Mouse (Mus musculus): ENCODE data around the gene 5330417C22Rik. TPM values are rescaled to one million over a fixed set of nuclear protein-coding genes. Genes with fewer than 3 reads are reported as not detected.

The 5330417C22Rik gene
- total and polyA plus RNA-seq, 3 experiments, result 0.08 to 0.31 TPM; not detected in 1

- no peak overlapping the region for H3K9ac ChIP-seq (ENCODE audit: control insufficient read depth, low read depth, low read length, poor library complexity, severe bottlenecking)
- H3K36me3 ChIP-seq (ENCODE audit: control insufficient read depth in 1 of 2, insufficient read depth in 2 of 2, low read length in 2 of 2), result no peaks in the 10 kb centered on the region
- H3K9me3 ChIP-seq (replicated peaks; ENCODE audit: insufficient read depth, low read length), result no peaks in the 10 kb centered on the region
- H3K27ac ChIP-seq (ENCODE audit: control insufficient read depth, low read depth, low read length), result no peak overlapping the region
- no peak for DNase-seq (ENCODE audit: low read depth, low spot score)
- no peak overlapping the region for H3K4me3 ChIP-seq (ENCODE audit: control insufficient read depth in 1 of 2, insufficient read depth in 1 of 2, low read depth in 2 of 2, low read length in 2 of 2)
- H3K4me1 ChIP-seq (ENCODE audit: control insufficient read depth in 1 of 2, insufficient read depth in 2 of 2, low read length in 2 of 2), result no peaks in the 10 kb centered on the region
- TF ChIP-seq MAX (IDR thresholded peaks at IDR 0.05; ENCODE audit: low read length) (no peak), EP300 (IDR thresholded peaks at IDR 0.05; ENCODE audit: low read depth in 1 of 2, low read length in 2 of 2) (no peak), MAZ (IDR thresholded peaks at IDR 0.05; ENCODE audit: low read depth, low read length) (no peak), ZKSCAN1 (IDR thresholded peaks at IDR 0.05; ENCODE audit: low read depth, low read length) (no peak), RAD21 (IDR thresholded peaks at IDR 0.05; ENCODE audit: low read depth, low read length) (no peak), CTCF (IDR thresholded peaks at IDR 0.05 in 2 of 3, conservative IDR thresholded peaks at IDR 0.05 in 1 of 3; ENCODE audit: control insufficient read depth in 1 of 3, insufficient read depth in 1 of 3, low read depth in 2 of 3, low read length in 3 of 3, poor library complexity in 1 of 3, severe bottlenecking in 1 of 3) (no peak), E2F4 (IDR thresholded peaks at IDR 0.05; ENCODE audit: borderline replicate concordance, low read depth, low read length) (no peak), POLR2AphosphoS2 (IDR thresholded peaks at IDR 0.05; ENCODE audit: low read length) (no peak), POLR2AphosphoS5 (IDR thresholded peaks at IDR 0.05; ENCODE audit: borderline replicate concordance, low read depth, low read length) (no peak), JUND (IDR thresholded peaks at IDR 0.05; ENCODE audit: low read depth, low read length) (no peak), MXI1 (IDR thresholded peaks at IDR 0.05; ENCODE audit: low read depth, low read length) (no peak), GATA1 (IDR thresholded peaks at IDR 0.05; ENCODE audit: low read depth, low read length) (no peak), CHD1 (IDR thresholded peaks at IDR 0.05; ENCODE audit: low read depth, low read length) (no peak), ZMIZ1 (IDR thresholded peaks at IDR 0.05; ENCODE audit: low read depth, low read length) (no peak), KAT2A (conservative IDR thresholded peaks at IDR 0.05; ENCODE audit: low read depth, low read length) (no peak), BHLHE40 (IDR thresholded peaks at IDR 0.05; ENCODE audit: borderline replicate concordance, low read depth, low read length) (no peak)
- no peaks in the 10 kb centered on the region for H3K79me2 ChIP-seq (ENCODE audit: control insufficient read depth, insufficient read depth, low read length, poor library complexity)
- peaks cover 6 to 7% of the 10 kb centered on the region in 2 experiments; a peak in 3 of 4 replicates for H3K27me3 ChIP-seq (ENCODE audit: control insufficient read depth in 1 of 2, insufficient read depth in 2 of 2, low read length in 2 of 2)
These were observed 18.1 kb downstream of the 5330417C22Rik start for GRCm38 (mm10) chr3:108518276-108518675.

GRCm38 (mm10) chr3:108513465-108513864 lies 22.9 kb downstream of the 5330417C22Rik start:
- H3K4me3 ChIP-seq (ENCODE audit: control insufficient read depth in 1 of 2, insufficient read depth in 1 of 2, low read depth in 2 of 2, low read length in 2 of 2), result no peak overlapping the region
- H3K79me2 ChIP-seq (ENCODE audit: control insufficient read depth, insufficient read depth, low read length, poor library complexity), result no peaks in the 10 kb centered on the region
- no peaks in the 10 kb centered on the region for H3K4me1 ChIP-seq (ENCODE audit: control insufficient read depth in 1 of 2, insufficient read depth in 2 of 2, low read length in 2 of 2)
- peaks cover 7 to 15% of the 10 kb centered on the region in 2 experiments for H3K27me3 ChIP-seq (ENCODE audit: control insufficient read depth in 1 of 2, insufficient read depth in 2 of 2, low read length in 2 of 2)
- DNase-seq (ENCODE audit: low read depth, low spot score), result no peak
- H3K27ac ChIP-seq (ENCODE audit: control insufficient read depth, low read depth, low read length), result no peak overlapping the region
- H3K36me3 ChIP-seq (ENCODE audit: control insufficient read depth in 1 of 2, insufficient read depth in 2 of 2, low read length in 2 of 2), result no peaks in the 10 kb centered on the region
- no peak overlapping the region for H3K9ac ChIP-seq (ENCODE audit: control insufficient read depth, low read depth, low read length, poor library complexity, severe bottlenecking)
- no peak for TF ChIP-seq MYB (IDR thresholded peaks at IDR 0.05; ENCODE audit: low read depth, low read length)
- TF ChIP-seq SMC3 (IDR thresholded peaks at IDR 0.05; ENCODE audit: low read depth, low read length), result no peak
- H3K9me3 ChIP-seq (replicated peaks; ENCODE audit: insufficient read depth, low read length), result no peaks in the 10 kb centered on the region

Data from MEL (cell line).